Mouse (Mus musculus) urinary bladder, postnatal 36 days (tissue): ENCODE data around the gene Neil1.
A peak's percentile ranks its signal among the peaks of the same experiment; 100 is the strongest.

Experiments used
- DNase-seq, 2 experiments: peaks; one replicate each; pipeline ENCODE4 v3.0.0; 2022; ENCODE audit warnings: low spot score in 2 of 2, mixed read lengths in 1 of 2

Neil1 gene

DNA sequence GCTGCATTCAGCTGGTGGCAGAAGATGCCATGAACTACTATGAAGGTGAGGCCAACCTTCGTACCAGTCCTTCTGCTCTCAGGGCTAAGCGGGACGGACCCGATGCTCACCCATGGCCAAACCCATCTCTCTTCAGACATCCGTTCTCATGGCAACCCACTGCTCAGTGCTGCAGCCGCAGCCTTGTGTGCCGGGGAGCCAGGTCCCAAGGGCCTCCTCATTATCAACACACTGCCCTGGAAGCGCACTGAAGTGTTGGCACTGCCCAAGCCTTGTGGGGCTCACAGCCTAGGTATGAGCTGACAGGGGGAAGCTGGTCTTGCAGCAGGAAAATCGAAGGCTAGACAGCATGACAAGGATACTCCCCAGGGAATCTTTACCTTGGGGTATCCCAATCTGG lies 9.0 kb downstream of the Neil1 start:
- no peak for DNase-seq

- no peak for DNase-seq
Observed at GRCm38 (mm10) chr9:57138507-57138906, 9.6 kb downstream of the Neil1 start.

DNA sequence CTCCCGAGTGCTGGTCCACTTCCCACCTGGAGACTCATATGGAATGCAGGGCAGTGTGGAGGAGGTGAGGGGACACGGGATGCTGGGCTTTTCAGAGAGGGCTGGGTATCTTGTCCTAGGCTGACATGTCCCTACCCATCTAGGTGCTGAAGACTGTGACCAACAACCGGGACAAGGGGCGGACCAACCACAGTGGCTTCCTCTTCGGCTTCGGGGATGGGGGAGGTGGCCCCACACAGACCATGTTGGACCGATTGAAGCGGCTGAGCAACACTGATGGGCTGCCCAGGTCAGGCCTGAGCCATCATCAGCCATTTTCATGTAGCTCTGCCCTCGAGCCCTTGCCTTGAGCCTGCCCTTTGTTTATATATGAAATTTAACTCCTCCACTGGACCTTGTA lies 10.3 kb downstream of the Neil1 start:
- DNase-seq, result no peak

GRCm38 (mm10) chr9:57137246-57137645 lies 10.9 kb downstream of the Neil1 start:
- peak in 1 of 2 experiments; percentile 44 for DNase-seq

- DNase-seq, result peak; percentile 88 to 93
Observed at GRCm38 (mm10) chr9:57130577-57131433, 17.3 kb downstream of the Neil1 start, which contains the start of gene Man2c1. Man2c1 (plus strand) TSS chr9:57130690.

DNA sequence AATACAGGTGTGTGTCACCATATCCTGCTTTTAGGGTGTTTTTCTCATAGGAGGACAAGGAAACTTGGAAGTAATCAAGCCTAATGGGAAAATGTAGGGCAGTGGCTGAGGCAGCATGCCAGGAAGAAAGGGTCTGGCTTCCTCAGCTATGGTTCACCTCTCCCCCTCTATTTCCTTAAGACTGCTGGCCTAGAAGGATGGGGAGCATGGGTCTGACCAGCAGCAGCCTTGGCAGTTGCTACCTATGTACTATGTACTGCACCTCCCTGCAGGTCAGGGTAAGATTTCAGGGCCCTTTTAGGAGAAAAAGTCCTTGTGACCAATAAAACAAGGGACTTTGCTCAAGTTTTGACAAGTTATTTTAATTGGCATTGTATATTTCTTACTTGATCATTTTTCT lies 18.5 kb downstream of the Neil1 start:
- no peak for DNase-seq

- no peak for DNase-seq
Observed at GRCm38 (mm10) chr9:57117261-57117755, 30.8 kb downstream of the Neil1 start.
